In the genomic region with DNA sequence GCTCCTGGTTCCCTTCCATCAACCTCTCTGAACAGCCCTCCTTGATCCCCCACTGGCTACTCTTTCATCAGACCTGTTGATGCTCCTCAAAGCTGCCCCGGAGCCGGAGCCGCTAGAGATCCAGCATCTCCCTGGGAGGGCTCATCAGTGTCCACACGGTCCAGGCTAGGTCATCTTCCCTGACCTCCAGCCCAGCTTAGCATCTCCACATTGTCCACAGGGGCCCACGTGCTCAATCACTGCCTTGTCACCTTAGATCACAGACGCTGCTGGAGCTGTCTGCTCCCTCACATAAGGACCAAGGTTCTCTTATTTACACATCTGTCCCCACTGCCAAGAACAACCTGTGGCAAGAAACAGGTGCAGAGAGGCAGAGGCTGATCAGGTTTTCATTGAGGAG, we compare ENCODE assay signal across 12 mouse cellular contexts.
"Had no signal": no experiment of that assay in that cellular context is flagged by ENCODE, and none has a peak within 500 bp of the region (broad histone marks: within the 10 kb centered on the region; RNA-seq: fewer than 3 reads in every experiment).

No protein-coding gene starts in this region.

- H3K9ac ChIP-seq: liver, embryonic 14.5 days; midbrain, embryonic 12.5 days; neural tube, embryonic 12.5 days had no signal

- H3K9me3 ChIP-seq: midbrain, embryonic 12.5 days; neural tube, embryonic 12.5 days had no signal

- H3K36me3 ChIP-seq: midbrain, embryonic 12.5 days; neural tube, embryonic 12.5 days had no signal

- H3K4me2 ChIP-seq: midbrain, embryonic 12.5 days; neural tube, embryonic 12.5 days had no signal

- H3K4me1 ChIP-seq: neural tube, embryonic 12.5 days had no signal

- ATAC-seq: lung, postnatal 0 days had no signal

- DNase-seq: kidney, adult 11 months; kidney, adult 9 months; kidney, postnatal 10 days; left cerebral cortex, postnatal 4 days; lung, adult 2 months; lung, postnatal 36 days; right cerebral cortex, postnatal 25 days; thymus, postnatal 36 days had no signal

- H3K27ac ChIP-seq: liver, embryonic 14.5 days; midbrain, embryonic 12.5 days; neural tube, embryonic 12.5 days had no signal

- H3K4me3 ChIP-seq: midbrain, embryonic 12.5 days; neural tube, embryonic 12.5 days had no signal
